Mouse (Mus musculus) lung, embryonic 16.5 days (tissue): ENCODE measurements at regions not wholly inside any gene's neighbourhood (a gene's known extent, or its start where the extent isn't known, plus 50 kb on each side); places are given as distances from the start of the nearest gene placed in this dataset.
"Not testable (repeated sequence)": the region's sequence is repeated elsewhere in the genome, so short reads cannot be mapped to it uniquely, and the experiment has no call there.

ENCODE experiments used
- ATAC-seq: fragments of 200-750 bp; cut with Nextera tagmentation; 2 replicates; pipeline ENCODE4 v1.8.0; 2017; ENCODE audit warnings: low read depth, mild to moderate bottlenecking, moderate library complexity
- H3K27ac ChIP-seq: fragments of 300-500 bp; sonication (generic); 2 replicates; pipeline ENCODE4 v1.5.1; 2014; ENCODE audit warnings: mild to moderate bottlenecking, control low read depth, low read length
- H3K27me3 ChIP-seq: fragments of 300-500 bp; sonication (generic); 2 replicates; pipeline ENCODE4 v1.6.1; 2014; ENCODE audit warnings: low read depth, low read length, mixed read lengths; ENCODE audit not compliant: control insufficient read depth, insufficient read depth
- H3K36me3 ChIP-seq: fragments of 300-500 bp; sonication (generic); 2 replicates; pipeline ENCODE4 v1.6.1; 2014; ENCODE audit warnings: low read length; ENCODE audit not compliant: control insufficient read depth, insufficient read depth
- H3K4me1 ChIP-seq: fragments of 300-500 bp; sonication (generic); replicated peaks from 2 replicates; pipeline ENCODE4 v1.6.1; 2014; ENCODE audit warnings: low read length, mixed read lengths; ENCODE audit not compliant: control insufficient read depth, insufficient read depth
- H3K4me2 ChIP-seq: fragments of 300-500 bp; sonication (generic); 2 replicates; pipeline ENCODE4 v1.6.1; 2014; ENCODE audit warnings: low read depth, low read length, control low read depth
- H3K4me3 ChIP-seq: fragments of 300-500 bp; sonication (generic); 2 replicates; pipeline ENCODE4 v1.5.1; 2014; ENCODE audit warnings: mild to moderate bottlenecking, low read length, control low read depth
- H3K9ac ChIP-seq: fragments of 300-500 bp; sonication (generic); 2 replicates; pipeline ENCODE4 v1.6.1; 2014; ENCODE audit warnings: low read length, control low read depth
- H3K9me3 ChIP-seq: fragments of 300-500 bp; sonication (generic); 2 replicates; pipeline ENCODE4 v1.6.1; 2016; ENCODE audit warnings: low read length; ENCODE audit not compliant: control insufficient read depth
- WGBS: fragments of 180-500 bp; shearing (Covaris S2); extraction: QIAGEN DNeasy Blood & Tissue Kit; methylation state at CpG from one replicate; pipeline ENCODE4 v1.1.7; 2014; 5-methylcytosine and 5-hydroxymethylcytosine counted together

DNA sequence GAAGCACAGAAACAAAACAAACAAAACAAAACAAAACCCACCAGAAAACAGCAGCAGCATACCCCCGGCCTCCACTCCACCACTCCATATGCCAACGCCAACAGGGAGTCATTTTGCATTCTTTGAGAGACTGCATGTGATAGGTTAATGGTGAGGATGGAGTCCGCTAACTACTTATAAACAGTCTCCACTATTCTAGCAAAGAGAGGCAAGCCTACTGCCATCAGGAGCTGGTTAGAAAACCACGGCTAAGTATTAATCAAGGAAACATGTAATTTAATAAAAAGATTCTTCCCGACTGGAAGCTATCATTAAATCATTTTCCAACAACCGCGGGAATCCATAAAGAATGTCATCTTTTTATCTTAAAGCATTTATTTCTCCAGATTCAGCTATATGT, 873.6 kb downstream of the Robo2 start:
- Histone ChIP-seq H3K36me3 (no peaks in the 10 kb centered on the region), H3K4me2 (no peak overlapping the region), H3K4me1 (no peaks in the 10 kb centered on the region), H3K27me3 (no peaks in the 10 kb centered on the region), H3K9me3 (no peaks in the 10 kb centered on the region), H3K9ac (no peak overlapping the region), H3K27ac (no peak overlapping the region), H3K4me3 (no peak overlapping the region)
- WGBS, result 80% methylated on average over 7 of the region's 7 CpGs
- ATAC-seq, result no peak

DNA sequence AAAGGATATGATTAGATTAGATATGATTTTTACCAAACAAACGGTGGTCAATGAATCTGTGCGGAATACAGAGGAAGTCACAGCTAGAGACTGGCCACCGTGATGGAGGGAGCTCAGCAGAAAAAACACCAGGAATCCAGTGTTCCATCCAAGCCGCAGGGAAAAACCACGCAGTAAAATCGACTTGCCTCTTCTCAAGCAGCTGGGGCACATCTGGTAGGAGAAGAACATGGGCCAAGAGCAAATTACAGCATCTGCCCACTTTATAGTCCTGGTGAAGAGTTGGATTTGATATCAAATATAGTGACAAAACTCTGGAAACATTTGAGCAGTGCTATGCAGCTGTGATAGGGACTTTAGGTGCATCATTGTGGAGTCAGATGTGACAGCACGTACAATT, 874.1 kb downstream of the Robo2 start:
- no peak for ATAC-seq
- WGBS, result 82% methylated on average over 7 of the region's 7 CpGs
- Histone ChIP-seq H3K4me2 (no peak overlapping the region), H3K4me1 (no peaks in the 10 kb centered on the region), H3K4me3 (no peak overlapping the region), H3K9me3 (no peaks in the 10 kb centered on the region), H3K27ac (no peak overlapping the region), H3K36me3 (no peaks in the 10 kb centered on the region), H3K9ac (no peak overlapping the region), H3K27me3 (no peaks in the 10 kb centered on the region)

DNA sequence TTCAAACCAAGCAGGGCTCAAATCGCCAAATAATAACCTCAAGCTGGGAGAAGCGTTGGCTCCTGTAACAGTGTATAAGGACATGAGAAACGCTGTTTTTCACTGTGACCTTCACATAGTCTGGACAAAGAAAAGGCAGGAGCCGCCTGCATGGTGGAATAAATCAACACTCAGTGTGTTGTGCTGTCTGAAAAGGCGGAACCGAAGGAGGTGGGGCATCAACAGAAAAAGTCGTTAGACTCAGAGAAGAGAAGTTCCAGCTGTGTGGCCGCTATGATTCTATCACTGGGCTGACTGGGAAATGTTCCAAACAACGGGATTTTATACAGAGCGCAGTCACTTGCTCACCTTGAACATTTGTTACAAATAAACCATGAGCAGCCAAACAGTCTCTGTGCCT, 881.4 kb downstream of the Robo2 start:
- WGBS, result 35% methylated on average over 10 of the region's 10 CpGs
- no peaks in the 10 kb centered on the region for H3K36me3 ChIP-seq
- H3K9me3 ChIP-seq, result no peaks in the 10 kb centered on the region
- no peak for ATAC-seq
- H3K4me3 ChIP-seq, result peak overlapping the region; percentile 14; the same call in 1 of the 2 replicates
- H3K4me2 ChIP-seq, result 0 out of 2 replicates have a peak overlapping the region, but pooled peaks have one; percentile 4
- no peak overlapping the region for H3K27ac ChIP-seq
- H3K27me3 ChIP-seq, result no peaks in the 10 kb centered on the region
- H3K4me1 ChIP-seq, result no peaks in the 10 kb centered on the region
- no peak overlapping the region for H3K9ac ChIP-seq

DNA sequence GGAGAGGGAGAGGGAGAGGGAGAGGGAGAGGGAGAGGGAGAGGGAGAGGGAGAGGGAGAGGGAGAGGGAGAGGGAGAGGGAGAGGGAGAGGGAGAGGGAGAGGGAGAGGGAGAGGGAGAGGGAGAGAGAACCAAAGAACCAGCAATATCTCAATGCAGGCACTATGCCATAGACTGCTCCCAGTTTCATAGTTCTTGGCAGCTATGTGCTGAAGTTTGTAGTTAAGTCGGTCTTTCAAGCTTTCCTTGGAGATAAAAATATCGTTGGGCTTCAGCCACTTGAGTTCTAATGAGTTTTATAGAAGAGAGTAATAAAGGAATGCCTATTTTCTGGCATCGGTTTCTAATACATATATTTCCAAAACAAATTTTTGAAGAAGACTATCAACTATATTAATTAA, 888.7 kb downstream of the Robo2 start:
- not testable (repeated sequence) for H3K9ac ChIP-seq, H3K27me3 ChIP-seq, H3K4me2 ChIP-seq, H3K4me1 ChIP-seq, H3K9me3 ChIP-seq, ATAC-seq, H3K27ac ChIP-seq, H3K4me3 ChIP-seq, H3K36me3 ChIP-seq
- WGBS, result 47% methylated on average over 3 of the region's 3 CpGs

DNA sequence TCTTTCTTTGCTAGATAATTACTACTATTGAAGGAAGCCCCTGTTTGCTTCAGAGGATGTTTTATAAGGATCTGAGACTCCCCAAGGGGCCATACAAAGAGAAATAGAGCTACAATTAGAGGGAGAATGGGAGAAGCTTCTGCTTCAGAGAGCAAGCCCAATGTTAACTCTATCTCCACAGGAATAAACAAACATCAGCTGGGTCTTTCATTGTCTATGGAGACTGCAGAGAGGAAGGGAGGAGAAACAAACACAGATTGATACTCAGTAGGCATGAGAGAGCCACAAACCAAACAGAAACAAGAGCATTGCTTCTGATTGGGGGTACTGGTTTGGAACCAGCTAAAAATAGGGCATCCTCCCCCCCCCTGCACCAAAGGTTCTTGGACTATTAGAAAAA, 906.9 kb downstream of the Robo2 start:
- Histone ChIP-seq H3K4me3 (no peak overlapping the region), H3K4me2 (no peak overlapping the region), H3K9me3 (no peaks in the 10 kb centered on the region), H3K27me3 (no peaks in the 10 kb centered on the region), H3K36me3 (no peaks in the 10 kb centered on the region), H3K27ac (no peak overlapping the region), H3K4me1 (no peaks in the 10 kb centered on the region), H3K9ac (no peak overlapping the region)
- ATAC-seq, result no peak

DNA sequence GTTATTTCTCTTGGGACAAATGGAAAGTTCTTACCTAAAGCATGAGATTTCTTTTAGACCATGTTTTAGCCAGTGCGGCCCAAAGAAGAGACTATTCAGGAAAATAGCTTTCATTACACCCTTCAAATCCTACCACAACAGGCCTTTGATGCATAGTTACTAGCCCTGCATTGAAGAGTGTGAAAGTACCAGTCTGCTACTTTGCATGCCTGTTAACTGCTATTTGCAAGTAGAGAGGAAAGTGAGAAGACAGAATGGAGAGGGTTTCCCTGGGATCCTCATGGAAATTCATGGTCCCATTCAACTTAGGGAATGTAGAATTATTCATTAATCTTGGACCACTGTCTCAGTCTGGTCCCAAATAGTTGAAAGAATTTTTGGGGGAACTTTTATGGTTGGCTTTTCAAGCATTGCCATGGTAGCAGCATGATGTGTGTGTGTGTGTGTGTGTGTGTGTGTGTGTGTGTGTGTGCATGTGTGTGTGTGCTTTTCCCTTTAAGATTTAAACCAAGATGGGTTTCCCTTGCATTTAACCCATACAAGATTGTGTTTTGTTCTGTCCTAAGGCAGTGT, 912.9 kb downstream of the Robo2 start:
- no peaks in the 10 kb centered on the region for H3K27me3 ChIP-seq
- 89% methylated on average over 1 of the region's 1 CpGs for whole genome bisulfite sequencing

DNA sequence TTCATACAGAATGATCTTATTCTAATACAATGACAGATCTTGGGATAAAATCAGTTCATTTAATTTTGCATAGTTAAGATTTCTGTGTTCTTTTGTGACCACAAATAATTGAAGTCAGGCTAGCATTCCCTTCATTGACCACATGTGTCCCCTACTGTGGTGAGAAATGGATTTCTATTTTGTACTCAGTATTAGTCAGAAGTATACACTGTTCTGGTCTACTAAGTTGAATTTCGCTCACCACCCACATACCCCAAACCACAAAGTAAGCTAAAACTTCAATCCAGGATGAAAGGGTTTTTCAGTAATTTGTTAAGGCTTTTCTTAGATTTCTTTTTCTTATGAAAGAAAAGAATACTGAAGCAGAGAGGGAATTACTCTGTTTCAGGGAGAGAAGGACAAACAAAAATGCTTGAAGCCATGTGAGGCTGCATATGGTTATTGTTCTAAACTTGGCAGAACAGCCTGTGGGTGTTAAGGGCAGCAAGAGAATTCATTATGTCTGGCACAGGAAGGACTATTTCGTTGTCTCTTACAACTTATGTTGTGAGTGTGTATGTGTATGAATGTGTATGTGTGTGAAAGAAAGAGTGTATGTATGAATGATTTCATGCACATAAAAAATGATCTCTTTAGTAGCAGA, 928.3 kb downstream of the Robo2 start:
- WGBS, result 70% methylated on average over 2 of the region's 2 CpGs
- Histone ChIP-seq H3K9ac (no peak overlapping the region), H3K4me1 (no peaks in the 10 kb centered on the region), H3K27me3 (no peaks in the 10 kb centered on the region), H3K4me2 (no peak overlapping the region), H3K27ac (no peak overlapping the region), H3K4me3 (no peak overlapping the region), H3K36me3 (no peaks in the 10 kb centered on the region), H3K9me3 (no peaks in the 10 kb centered on the region)
- ATAC-seq, result no peak

More for the DNA sequence above, 912.9 kb downstream of the Robo2 start:
- Histone ChIP-seq H3K4me2 (no peak overlapping the region), H3K36me3 (no peaks in the 10 kb centered on the region), H3K9me3 (no peaks in the 10 kb centered on the region), H3K4me3 (no peak overlapping the region), H3K9ac (no peak overlapping the region), H3K27ac (no peak overlapping the region), H3K4me1 (no peaks in the 10 kb centered on the region)
- ATAC-seq, result no peak

DNA sequence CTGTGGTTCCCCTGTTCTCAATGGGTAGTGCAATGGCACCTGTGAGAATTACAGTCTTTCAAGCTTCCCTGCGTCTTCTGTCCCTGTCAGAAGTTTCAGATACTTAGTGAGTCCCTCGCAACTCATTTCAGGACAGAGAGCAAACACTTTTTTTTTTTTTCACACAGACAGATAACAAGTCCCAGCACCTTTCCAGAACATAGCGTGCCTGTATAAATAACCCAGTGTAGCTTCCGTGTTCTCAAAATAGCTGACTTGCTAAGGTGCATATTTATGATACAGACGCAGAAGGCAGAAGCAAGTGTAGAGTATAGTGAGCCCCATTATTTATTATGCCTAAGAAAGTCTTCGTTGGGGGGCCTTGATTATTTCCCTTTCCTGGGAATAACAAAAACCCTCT, 929.4 kb downstream of the Robo2 start:
- WGBS, result 47% methylated on average over 6 of the region's 6 CpGs
- no peaks in the 10 kb centered on the region for H3K27me3 ChIP-seq
- no peak overlapping the region for H3K9ac ChIP-seq
- no peak overlapping the region for H3K4me3 ChIP-seq
- H3K36me3 ChIP-seq, result no peaks in the 10 kb centered on the region
- no peak overlapping the region for H3K27ac ChIP-seq
- ATAC-seq, result no peak
- H3K4me2 ChIP-seq, result no peak overlapping the region
- no peaks in the 10 kb centered on the region for H3K9me3 ChIP-seq
- no peaks in the 10 kb centered on the region for H3K4me1 ChIP-seq

DNA sequence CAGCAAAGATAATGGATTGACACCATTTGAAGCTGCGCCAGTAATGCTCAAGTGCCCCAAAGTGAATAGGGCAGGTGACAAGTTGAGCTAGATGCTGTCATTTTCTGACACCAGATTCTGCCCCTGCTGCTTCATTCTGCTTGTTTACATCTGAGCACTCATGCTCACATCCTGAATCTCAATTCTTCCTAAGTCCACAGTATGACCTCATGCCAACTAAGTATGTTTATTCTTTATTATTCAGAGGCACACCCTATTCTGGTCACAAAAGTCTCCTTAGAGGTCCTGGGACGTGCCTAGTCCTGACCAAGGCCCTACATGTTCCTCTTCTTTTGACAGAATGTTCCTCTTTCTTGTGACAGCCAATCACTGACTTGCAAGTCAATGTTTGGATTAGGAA, 938.1 kb downstream of the Robo2 start:
- Histone ChIP-seq H3K27ac (no peak overlapping the region), H3K4me2 (no peak overlapping the region), H3K9me3 (no peaks in the 10 kb centered on the region), H3K4me3 (no peak overlapping the region), H3K27me3 (no peaks in the 10 kb centered on the region), H3K36me3 (no peaks in the 10 kb centered on the region), H3K4me1 (0 out of 2 replicates have a peak, but pooled peaks cover 2% of the 10 kb centered on the region), H3K9ac (no peak overlapping the region)
- 60% methylated on average over 2 of the region's 2 CpGs for WGBS
- ATAC-seq, result 0 out of 2 replicates have a peak, but pooled peaks have one; percentile 28
